Mouse (Mus musculus) gastrocnemius, postnatal 36 days (tissue): ENCODE measurements around the gene Mettl23. TPM values are rescaled to one million over a fixed set of nuclear protein-coding genes. Genes with fewer than 3 reads are reported as not detected.
"Not testable (repeated sequence)": the region's sequence is repeated elsewhere in the genome, so short reads cannot be mapped to it uniquely, and the experiment has no call there.

ENCODE experiments used
- DNase-seq, 2 experiments: peaks; one replicate each; pipeline ENCODE4 v3.0.0; 2022
- intact Hi-C: fragments of 180-260 bp; cut with DNase I; formaldehyde crosslinking; loops from one replicate; pipeline ENCODE4 v1.15.1; 2025
- total RNA-seq, 2 experiments: library from RNA; stranded (reverse); gene quantifications; 2 replicates each; pipeline ENCODE4 v1.2.3; 2021

The Mettl23 gene
- total RNA-seq, 2 experiments from 2014 or later: 30.0 to 39.2 TPM

DNA sequence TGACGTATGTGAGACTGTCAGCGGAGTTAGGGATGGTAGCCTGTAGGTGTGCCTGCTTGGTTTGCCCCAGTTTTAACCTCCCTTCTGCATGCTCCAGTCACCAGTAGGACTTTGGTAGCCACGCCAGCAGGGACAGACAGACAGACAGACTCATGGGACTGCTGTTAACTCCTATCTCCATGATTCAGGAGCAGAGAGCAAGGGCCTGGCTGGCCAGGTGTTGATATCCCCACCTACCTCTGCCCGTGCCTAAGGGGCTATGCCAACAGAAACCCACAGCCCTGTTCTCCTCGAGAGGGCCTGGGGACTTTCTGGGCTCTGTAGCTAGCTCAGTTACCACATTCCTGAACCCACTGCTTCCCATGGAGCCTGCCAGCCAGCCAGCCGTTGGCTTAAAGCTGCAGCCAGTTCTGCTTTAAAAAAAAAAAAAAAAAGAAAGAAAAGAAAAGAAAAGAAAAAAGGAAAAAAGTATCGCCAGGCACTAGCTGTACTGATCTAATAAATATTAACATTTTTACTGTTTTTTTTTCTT, 28.1 kb upstream of the Mettl23 start:
- intact Hi-C loops: loop anchor here (5.0 kb wide), 1 partner anchor 228 kb away; the partner anchor contains the start of gene Aanat
- DNase-seq: no peak

- intact Hi-C loops: no loop called here
- DNase-seq: peak in 1 of 2 experiments; percentile 65
These were observed 26.3 kb upstream of the Mettl23 start for GRCm38 (mm10) chr11:116816769-116817168.

- intact Hi-C loops: no loop called here
- DNase-seq: no peak
These were observed 25.5 kb upstream of the Mettl23 start for GRCm38 (mm10) chr11:116817567-116817966.

GRCm38 (mm10) chr11:116818722-116819121, 24.4 kb upstream of the Mettl23 start:
- intact Hi-C loops: no loop called here
- no peak for DNase-seq

DNA sequence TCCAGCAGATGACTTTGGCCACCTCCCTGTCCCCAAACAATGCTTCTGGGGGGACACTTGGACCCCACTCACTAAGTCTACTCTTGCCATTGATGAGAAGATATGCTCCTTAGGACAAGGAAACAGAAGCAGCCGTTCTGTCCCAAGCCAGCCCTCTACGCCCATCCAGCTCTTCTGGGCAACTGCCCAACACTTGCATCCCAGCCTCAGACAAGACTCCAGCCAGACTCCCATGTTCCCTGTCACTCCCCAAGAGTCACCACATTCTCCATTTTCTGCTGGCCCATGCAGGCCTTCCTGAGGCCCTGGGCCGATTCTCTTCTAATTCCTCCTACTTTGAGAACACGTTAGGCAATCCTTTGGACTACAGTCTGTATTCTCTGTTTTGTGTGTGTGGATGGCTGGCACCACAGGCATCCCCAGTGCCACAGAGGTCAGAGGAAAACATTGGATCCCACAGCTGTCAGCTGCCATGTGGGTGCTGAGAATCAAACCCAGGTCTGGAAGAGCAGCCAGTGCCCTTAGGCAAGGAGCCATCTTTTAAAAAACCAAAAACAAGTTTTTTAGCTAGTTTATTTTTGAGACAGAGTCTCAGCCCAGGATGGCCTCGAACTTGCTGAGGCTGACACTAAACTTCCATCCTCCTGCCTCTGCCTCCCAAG, 23.0 kb upstream of the Mettl23 start:
- peak in 1 of 2 experiments; percentile 48 for DNase-seq
- intact Hi-C loops: no loop called here

DNA sequence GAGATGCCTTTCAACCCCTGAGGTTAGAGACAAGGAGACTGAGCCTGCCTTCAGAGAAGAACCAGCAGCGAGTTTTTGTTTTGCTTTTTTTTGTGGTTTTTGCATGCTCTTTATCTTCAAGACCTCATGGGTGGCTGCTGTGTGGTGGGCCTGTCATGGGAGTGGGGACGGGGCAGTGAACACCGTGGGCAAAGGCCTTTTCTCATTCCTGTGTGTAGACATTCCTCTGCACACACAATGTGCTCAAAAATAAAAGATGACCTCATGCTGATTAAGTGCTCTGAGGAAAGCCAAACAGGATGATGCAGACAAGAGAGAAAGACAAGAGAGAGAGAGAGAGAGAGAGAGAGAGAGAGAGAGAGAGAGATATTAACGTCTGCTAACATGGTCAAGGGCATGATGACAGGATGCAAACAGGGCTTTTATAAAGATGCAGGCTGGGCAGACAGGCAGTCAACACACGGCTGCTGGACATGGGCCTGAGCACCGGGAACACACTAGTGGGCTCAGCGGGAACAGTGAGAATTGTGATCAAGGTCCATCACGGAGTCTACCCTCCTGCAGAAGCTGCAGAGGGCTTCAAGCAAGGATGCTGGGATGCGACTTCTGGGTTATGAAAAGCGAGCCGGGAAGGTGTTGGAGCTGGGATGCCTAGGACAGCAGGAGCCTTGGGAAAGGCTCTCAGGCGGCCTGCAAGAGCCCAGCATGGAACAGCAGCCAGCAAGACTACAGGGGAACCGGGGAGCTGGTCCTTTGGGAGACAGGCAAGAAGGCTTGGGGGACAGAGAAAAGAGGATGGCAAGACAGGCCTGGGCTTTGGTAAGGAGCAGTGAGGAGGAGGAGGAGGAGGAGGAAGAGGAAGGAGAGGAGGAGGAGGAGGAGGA, 21.8 kb upstream of the Mettl23 start:
- no peak for DNase-seq
- intact Hi-C loops: no loop called here

DNA sequence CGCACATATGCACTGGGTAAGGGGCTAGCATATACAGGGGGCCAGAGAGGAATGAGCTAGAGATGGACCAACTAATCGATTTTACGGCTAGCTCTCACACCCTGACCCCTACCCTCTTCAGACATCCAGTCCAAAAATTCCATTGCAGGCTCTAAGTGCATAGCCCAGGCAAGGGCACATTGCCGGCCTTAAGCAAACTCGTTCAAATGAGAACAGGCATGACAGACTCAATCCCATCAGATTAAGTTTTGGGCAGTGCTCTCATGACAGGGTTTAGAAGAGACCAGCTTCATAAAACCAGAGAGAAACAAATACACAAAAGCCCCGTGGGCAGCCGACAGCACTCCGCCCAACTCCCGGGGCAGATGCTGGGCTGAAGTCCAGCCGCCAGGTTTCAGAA, 20.9 kb upstream of the Mettl23 start:
- intact Hi-C loops: no loop called here
- no peak for DNase-seq

- DNase-seq: no peak
- intact Hi-C loops: no loop called here
These were observed 20.5 kb upstream of the Mettl23 start for GRCm38 (mm10) chr11:116822626-116823025.

DNA sequence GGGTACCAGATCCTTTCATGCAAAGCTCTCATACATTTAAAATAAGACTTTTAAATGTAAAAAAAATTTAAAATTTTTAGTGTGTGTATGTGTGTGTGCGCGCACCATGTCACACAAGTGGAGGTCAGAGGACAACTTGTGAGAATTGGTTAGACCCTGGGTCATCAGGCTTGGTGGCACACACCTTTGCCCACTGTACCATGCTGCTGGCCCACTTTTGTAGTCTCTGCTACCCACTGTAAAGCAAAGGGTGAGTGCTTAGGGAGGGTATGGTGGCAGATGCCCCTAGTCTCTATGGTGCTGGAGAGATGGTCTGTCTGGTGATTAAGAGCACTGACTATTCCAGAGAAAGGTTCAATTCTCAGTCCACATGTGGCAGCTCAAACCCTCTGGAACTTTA, 19.8 kb upstream of the Mettl23 start:
- intact Hi-C loops: no loop called here
- no peak for DNase-seq

DNA sequence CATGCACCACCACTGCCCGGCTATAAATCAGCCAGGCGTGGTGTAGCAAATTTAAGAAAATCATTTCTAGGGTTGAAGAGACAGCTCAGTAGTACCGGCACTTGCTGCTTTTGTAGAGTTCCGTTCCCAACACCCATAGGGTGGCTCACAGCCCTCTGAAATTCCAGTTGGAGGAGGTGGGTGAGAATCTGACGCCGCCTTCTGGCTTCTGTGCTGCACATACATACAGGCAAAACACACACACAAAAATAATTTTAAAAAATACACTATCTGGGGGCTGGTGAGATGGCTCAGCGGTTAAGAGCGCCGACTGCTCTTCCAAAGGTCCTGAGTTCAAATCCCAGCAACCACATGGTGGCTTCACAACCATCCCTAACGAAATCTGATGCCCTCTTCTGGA, 19.2 kb upstream of the Mettl23 start:
- intact Hi-C loops, DNase-seq: not testable (repeated sequence)

DNA sequence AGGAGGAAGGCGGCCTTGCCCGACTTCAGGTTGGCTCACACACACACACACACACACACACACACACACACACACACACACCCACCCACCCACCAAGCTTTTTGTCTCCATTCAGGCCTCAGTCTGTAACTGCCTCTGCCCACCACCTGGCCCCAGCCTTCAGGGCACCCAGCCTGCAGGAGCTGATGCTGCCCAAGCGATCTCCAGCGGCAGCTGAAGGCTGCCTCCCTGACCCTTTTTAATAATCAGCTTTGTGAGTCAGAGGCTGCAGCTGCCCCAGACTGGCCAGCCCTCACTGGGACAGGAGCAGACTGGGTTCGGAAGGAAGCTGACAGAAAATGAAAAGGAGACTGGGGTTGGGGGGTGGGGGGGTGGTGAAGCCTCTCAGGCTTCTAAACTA, 17.8 kb upstream of the Mettl23 start:
- intact Hi-C loops: no loop called here
- no peak for DNase-seq

DNA sequence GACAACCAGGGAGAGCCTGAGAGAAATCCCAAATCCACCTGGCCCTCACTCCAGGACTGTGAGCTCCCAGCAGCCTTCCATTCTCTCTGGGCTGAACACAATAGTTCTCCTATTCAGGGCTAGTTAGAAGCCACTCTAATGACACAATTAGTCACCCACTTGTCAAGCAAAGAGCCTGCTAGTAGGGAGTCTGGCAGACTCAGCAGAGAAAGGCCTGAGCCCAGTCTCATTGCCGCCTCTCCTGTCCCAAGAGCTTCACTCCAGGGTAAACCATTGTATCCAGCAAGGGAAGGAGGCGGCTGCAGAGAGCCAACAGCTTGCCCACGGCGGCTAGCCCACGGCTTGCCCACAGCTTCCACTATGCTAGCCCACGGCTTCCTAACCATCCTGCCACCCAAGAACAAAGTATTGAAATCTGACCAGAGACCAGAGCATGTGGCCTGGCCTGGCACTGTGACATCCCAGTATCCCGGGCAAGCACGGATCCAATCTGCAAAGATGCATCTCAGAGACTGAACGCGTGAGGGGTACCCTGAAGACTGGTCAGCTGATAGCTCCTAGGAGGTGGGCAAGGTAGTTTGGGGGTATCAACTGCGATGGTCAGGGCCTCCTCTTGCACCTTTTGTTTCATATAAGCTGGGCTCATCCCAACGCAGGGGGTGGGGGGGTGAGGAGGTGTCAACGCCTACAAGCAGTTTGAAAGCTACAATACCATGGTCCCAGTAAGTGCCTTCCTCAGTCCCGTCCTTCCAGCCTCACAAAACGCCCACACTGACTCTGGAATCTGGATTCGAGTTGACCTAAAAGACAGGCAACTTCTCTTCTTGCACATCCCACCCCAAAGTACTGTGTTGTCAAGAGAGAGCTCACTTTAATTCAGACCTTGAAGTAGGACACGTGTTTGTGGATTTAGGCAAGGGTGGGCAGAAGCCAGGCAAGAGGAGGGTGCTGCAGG, 16.3 kb upstream of the Mettl23 start:
- intact Hi-C loops: no loop called here
- DNase-seq: no peak

DNA sequence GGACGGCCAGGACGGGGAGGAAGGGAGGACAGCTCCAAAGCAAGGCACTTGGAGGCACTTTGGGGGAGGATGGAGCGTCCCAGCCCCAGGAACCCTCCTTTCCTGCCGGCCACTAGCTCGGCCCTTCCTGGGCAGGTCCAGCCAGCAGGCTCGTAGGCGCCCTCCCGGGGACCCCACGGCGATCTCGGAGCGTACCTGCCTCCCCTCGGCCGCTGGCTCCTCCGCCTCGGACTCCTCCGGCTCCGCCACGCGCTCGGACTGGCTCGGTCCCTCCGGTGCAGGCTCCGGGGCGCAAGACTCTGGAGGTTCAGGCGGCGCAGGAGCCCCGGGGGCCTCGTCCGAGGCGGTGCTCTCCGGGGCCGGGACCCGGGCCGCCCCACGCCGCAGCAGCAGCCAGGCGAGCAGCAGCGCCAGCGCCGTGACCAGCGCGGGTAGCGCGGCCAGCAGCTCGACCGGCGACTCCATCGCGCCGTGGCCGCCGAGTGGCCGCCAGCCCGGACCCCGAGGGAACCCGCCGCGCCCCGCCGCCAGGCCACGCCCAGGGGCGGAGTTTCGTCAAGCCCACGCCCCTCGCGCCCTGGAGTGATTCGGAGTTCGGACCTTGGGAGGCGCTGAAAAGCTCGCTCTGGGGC, 15.4 kb upstream of the Mettl23 start, which contains the start of gene Mxra7:
TSS of gene Mxra7 (minus strand) at position 513 of the 632 bp plus-strand sequence.
- intact Hi-C loops: no loop called here
- peak; percentile 87 to 88 for DNase-seq

DNA sequence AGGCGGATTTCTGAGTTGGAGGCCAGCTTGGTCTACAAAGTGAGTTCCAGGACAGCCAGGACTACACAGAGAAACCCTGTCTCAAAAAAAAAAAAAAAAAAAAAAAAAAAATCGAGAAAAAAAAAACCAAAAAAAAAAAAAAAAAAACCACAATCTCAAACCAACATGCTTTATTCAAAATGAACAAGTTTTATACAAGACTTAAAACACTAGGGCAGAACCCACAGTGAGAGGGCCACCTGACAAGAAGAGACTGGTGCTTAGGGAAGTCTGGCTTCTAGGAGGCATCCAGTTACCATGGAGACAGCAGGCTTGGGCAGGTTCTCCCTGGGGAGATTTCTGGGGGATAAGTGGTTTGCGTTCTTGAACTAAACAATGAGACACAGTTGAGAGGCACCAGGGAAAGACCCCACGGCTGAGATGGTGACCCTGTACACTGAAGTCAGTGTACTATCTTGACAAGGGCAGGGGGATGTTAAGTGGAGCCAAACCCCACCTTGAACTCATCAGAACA, 10.8 kb upstream of the Mettl23 start:
- peak in 1 of 2 experiments; percentile 1 for DNase-seq
- intact Hi-C loops: no loop called here

GRCm38 (mm10) chr11:116834954-116835353, 8.1 kb upstream of the Mettl23 start:
- DNase-seq: no peak
- intact Hi-C loops: no loop called here

DNA sequence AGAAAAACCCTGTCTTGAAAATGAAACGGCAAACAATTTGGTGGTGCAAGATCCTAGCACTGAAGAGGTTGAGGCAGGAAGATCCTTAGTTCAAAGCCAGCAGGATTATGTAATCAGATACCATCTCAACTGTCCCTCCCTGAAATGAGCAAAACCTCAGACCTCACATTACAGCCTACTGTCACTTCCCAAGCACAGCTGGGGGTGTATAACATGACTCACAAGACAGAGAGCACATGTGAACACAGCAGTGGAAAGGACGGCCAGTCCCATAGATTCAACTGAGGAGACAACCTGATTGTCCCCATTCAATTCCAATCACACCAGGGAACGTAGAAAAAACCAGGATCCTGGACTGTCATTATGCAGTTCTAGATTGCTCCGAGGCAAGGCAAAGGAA, 6.8 kb upstream of the Mettl23 start:
- intact Hi-C loops: no loop called here
- DNase-seq: no peak

DNA sequence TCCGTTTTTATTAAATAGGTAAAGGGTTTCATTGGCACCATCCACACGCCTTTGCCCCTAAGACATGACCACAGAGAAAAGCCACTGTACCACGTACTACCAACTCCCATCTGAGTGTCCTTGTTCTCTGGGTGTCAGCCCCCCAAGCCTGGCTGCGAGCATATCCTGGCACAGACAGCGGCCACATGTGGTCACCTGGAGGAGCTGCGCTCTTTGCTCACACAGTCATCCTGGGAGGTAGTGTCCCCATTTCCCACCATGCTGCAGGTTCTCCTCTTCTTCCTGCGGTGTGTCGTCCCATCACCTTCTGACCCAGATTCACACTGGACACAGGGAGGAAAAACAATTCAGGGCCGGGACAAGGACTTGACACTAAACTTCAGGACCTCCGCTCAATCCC, 5.6 kb upstream of the Mettl23 start:
- DNase-seq: no peak
- intact Hi-C loops: no loop called here

DNA sequence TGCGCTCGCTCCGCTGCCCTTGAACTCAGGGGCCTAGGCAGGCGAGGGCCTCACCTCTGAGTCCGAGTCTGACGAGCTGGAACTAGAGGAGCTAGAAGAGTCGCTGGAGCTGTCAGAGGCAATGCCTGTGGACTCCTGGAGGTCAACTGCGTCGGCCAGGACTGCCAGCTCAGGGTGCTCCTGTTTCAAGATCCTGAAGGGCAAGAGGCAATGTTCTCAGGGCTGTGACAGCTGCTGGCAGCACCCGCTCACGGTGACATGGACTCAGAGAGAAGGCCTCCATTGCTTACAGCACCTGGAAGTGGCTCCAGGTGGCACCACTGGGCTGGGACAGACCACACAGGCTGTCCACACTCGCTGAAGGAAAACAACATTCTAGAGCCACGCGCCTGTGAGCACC, 4.1 kb upstream of the Mettl23 start:
- no peak for DNase-seq
- intact Hi-C loops: no loop called here

DNA sequence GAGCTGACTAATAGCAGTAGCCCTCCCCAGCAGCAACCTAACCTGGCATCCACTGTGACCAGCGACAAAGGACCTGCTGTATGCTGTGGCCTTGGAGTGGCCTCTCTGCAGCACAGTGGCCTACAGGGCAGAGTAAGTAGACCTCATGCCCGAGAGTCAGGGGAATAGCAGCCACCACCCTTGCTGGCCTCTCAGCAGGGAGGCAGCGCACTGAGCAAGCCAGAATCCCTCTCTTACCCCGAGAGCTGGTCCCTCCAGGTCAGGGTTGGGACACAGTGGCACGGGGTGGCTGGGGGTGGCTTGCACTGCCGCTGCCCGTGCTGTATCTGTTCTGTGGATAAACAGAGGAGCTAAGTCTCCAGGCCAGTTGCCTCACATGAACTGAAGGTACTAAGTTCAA, 3.5 kb upstream of the Mettl23 start:
- DNase-seq: no peak
- intact Hi-C loops: no loop called here

DNA sequence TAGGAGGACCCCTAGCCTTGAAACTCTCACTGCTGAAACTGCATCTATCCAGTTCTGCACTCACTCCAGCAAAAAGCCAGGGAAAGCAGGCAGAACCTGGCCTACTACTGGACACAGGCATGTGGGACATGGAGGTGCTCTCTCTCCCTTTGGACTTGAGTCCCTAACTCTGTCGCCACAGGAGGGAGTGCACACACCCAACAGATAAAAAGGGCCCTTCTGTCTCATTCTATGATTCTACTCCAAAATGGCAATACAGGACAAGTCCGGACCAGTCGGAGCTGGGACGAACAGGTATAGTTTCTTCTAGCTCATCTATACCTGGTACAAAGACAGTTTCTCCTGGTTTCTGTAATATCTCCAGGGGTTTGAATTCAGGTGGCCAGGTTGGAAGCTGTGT, 2.3 kb upstream of the Mettl23 start:
- no peak for DNase-seq
- intact Hi-C loops: no loop called here
